Mouse (Mus musculus): ENCODE data around the gene Rgs3. TPM values are rescaled to one million over a fixed set of nuclear protein-coding genes. Genes with fewer than 3 reads are reported as not detected.
A peak's percentile ranks its signal among the peaks of the same experiment; 100 is the strongest.

The Rgs3 gene
- polyA plus RNA-seq, 1 experiment from 2014 or later, result 31.3 TPM

DNA sequence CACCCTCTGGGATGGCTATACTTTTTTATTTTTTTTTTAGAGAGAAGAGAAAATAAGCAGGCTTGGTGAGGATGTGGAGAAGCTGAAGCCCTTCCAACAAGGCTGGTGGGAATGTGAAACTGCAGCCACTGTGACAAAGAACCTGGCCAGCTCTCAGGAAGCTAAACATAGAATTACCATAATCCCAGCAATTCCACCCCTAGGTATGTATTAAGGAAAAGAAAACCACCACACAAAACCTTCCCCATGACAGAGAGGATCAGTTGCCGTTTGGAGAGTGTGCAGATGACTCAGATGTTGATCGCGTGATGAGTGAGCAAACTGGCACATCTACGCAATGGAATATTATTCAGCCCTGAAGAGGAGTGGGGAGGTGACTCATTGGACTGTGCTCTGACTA is 179.9 kb downstream of the Rgs3 start:
- DNase-seq (ENCODE audit: low spot score) (no peak), ATAC-seq (ENCODE audit: low FRiP score) (no peak)
- Histone ChIP-seq H3K27ac (ENCODE audit: low read depth, low read length) (no peak overlapping the region), H3K27me3 (ENCODE audit: control insufficient read depth, insufficient read depth, low read length) (no peaks in the 10 kb centered on the region), H3K36me3 (ENCODE audit: control insufficient read depth, insufficient read depth, low read length) (no peaks in the 10 kb centered on the region), H3K4me2 (replicated peaks; ENCODE audit: low read depth, low read length) (no peak overlapping the region), H3K4me3 (ENCODE audit: low read depth, low read length) (no peak overlapping the region), H3K4me1 (replicated peaks; ENCODE audit: control insufficient read depth, insufficient read depth, low read length) (peaks cover 5% of the 10 kb centered on the region; the same call in 1 of the 2 replicates), H3K9ac (ENCODE audit: low read depth, low read length) (no peak overlapping the region), H3K9me3 (ENCODE audit: control insufficient read depth, low read length) (no peaks in the 10 kb centered on the region)
- WGBS, result 94% methylated on average over 4 of the region's 4 CpGs

DNA sequence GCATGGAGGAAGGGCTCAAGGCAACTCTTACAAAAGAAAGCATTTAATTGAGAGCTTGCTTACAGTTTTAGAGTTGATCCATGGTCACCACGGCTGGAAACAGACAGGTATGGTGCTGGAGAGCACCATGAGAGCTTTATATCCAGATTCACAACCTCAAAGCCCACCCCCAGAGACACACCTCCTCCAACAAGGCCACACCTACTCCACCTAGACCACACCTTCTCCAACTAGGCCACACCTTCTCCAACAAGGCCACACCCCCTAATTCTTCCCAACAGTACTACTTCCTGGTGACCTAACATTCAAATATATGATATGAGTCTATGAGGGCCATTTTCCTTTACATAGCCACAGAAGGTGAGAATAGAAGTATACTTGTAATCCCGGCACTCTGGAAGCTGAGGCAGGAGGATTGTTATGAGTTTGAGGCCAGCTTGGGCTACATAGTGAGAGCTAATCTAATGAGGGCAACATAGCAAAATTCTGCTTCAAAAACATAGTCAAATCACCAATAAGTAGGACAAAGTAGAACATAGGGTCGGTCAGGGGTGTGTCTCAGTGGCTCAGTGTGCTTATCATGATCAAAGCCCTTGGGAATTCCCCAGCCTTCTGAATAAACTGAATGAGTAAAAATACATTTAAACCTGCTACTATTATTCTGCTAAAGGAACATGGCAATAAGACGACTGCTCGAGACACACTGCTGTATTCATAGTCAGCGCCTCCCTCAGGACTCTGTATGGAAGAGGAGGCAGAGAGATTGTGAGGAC is 180.8 kb downstream of the Rgs3 start:
- H3K27ac ChIP-seq (ENCODE audit: low read depth, low read length), result no peak overlapping the region
- no peak overlapping the region for H3K4me2 ChIP-seq (replicated peaks; ENCODE audit: low read depth, low read length)
- no peak overlapping the region for H3K4me3 ChIP-seq (ENCODE audit: low read depth, low read length)
- ATAC-seq (ENCODE audit: low FRiP score) (no peak), DNase-seq (ENCODE audit: low spot score) (no peak)
- no peaks in the 10 kb centered on the region for H3K27me3 ChIP-seq (ENCODE audit: control insufficient read depth, insufficient read depth, low read length)
- no peak overlapping the region for H3K9ac ChIP-seq (ENCODE audit: low read depth, low read length)
- 94% methylated on average over 6 of the region's 6 CpGs for WGBS
- H3K36me3 ChIP-seq (ENCODE audit: control insufficient read depth, insufficient read depth, low read length), result no peaks in the 10 kb centered on the region
- H3K4me1 ChIP-seq (replicated peaks; ENCODE audit: control insufficient read depth, insufficient read depth, low read length), result peaks cover 5% of the 10 kb centered on the region; the same call in 1 of the 2 replicates
- H3K9me3 ChIP-seq (ENCODE audit: control insufficient read depth, low read length), result no peaks in the 10 kb centered on the region

DNA sequence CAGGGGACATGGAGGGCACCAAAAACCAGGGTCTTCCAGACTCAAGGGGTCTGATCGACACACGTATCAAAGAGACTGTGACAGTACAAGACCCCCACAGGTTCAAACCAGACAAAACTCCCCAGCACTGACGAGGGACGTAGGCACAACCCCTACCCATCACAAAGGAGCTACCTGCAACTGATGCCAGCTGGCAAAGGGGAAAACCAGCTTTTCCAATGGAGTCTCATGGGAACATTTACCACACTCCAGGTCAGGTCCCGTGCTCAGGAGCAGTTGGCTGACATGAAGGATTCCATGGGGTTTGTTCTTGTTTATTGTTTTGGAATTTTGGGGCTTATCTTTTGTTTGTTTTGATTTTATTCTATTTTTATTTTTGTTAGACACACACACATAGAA is 181.4 kb downstream of the Rgs3 start:
- no peak overlapping the region for H3K27ac ChIP-seq (ENCODE audit: low read depth, low read length)
- H3K36me3 ChIP-seq (ENCODE audit: control insufficient read depth, insufficient read depth, low read length), result no peaks in the 10 kb centered on the region
- no peak overlapping the region for H3K4me3 ChIP-seq (ENCODE audit: low read depth, low read length)
- WGBS, result 82% methylated on average over 5 of the region's 5 CpGs
- no peak overlapping the region for H3K9ac ChIP-seq (ENCODE audit: low read depth, low read length)
- ATAC-seq (ENCODE audit: low FRiP score) (no peak), DNase-seq (ENCODE audit: low spot score) (no peak)
- H3K9me3 ChIP-seq (ENCODE audit: control insufficient read depth, low read length), result no peaks in the 10 kb centered on the region
- H3K4me2 ChIP-seq (replicated peaks; ENCODE audit: low read depth, low read length), result no peak overlapping the region
- H3K4me1 ChIP-seq (replicated peaks; ENCODE audit: control insufficient read depth, insufficient read depth, low read length), result peaks cover 5% of the 10 kb centered on the region; the same call in 1 of the 2 replicates
- no peaks in the 10 kb centered on the region for H3K27me3 ChIP-seq (ENCODE audit: control insufficient read depth, insufficient read depth, low read length)

DNA sequence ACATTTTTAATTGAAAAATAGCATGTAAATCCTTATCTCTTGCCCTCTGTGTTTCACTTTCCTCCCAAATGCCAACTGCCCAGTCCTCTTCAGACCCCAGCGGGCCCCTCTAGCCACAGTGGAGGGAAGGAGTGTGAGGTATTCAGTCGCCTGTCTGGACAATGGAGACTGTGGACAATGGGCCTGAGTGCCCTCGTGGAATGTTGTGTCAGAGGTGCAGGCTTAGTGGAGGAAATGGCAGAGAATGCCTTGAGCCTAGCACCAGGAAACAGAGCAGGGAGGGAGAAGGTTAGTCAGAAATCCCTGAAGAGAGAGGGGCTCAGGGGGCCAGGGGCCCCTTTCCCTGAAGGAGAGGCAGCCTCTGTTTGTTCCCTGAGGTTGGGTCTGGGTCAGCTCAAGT is 182.0 kb downstream of the Rgs3 start:
- DNase-seq (ENCODE audit: low spot score), result no peak
- no peaks in the 10 kb centered on the region for H3K27me3 ChIP-seq (ENCODE audit: control insufficient read depth, insufficient read depth, low read length)
- no peaks in the 10 kb centered on the region for H3K36me3 ChIP-seq (ENCODE audit: control insufficient read depth, insufficient read depth, low read length)
- H3K27ac ChIP-seq (ENCODE audit: low read depth, low read length), result peak overlapping the region; percentile 30; the same call in 1 of the 2 replicates
- H3K9ac ChIP-seq (ENCODE audit: low read depth, low read length), result 0 out of 2 replicates have a peak overlapping the region, but pooled peaks have one; percentile 35
- no peaks in the 10 kb centered on the region for H3K9me3 ChIP-seq (ENCODE audit: control insufficient read depth, low read length)
- peak; percentile 36; the same call in 1 of the 2 replicates for ATAC-seq (ENCODE audit: low FRiP score)
- H3K4me2 ChIP-seq (replicated peaks; ENCODE audit: low read depth, low read length), result no peak overlapping the region
- peaks cover 3% of the 10 kb centered on the region; the same call in 1 of the 2 replicates for H3K4me1 ChIP-seq (replicated peaks; ENCODE audit: control insufficient read depth, insufficient read depth, low read length)
- 16% methylated on average over 3 of the region's 3 CpGs for WGBS
- H3K4me3 ChIP-seq (ENCODE audit: low read depth, low read length), result no peak overlapping the region

DNA sequence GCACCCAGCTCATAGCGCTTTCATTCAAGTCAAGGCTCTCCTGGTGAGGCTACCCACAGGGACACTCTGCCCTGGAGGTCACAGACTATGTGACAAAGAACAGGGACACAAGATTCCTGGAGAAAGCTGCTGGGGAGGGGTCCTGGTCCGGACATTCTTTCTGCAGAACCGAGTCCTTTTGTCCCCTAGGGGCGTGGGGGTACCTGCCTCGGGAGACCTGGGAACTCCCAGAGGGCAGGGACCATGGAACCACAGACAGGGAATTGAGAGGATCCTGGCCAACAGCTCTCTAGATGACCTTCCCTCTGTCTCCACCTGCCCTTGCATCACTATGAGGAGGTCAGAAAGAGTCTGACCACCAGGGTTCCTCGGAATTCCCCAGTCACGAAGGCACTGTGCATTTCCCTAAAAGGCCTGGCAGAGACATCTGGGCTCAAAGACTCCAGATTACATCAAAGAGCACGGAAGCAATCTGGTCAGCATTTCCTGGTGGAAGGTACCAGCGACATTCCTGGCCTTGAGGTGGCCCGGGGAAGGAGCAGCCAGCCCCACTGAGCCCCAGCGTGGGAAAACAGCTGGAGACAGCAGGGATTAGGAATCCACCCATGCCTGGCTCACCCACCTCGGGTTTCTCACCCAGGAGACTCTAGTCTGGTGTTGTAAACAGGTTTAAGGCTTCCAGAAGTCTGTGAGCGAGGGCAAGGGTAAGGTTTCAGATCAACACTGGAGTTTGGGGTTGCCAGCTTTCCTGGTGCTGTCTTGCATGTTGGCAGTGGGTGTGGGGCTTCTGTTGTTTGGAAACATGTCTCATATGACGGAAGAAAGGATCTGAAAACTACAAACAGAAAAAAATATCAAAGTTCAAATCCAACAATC is 183.5 kb downstream of the Rgs3 start:
- no peak overlapping the region for H3K4me3 ChIP-seq (ENCODE audit: low read depth, low read length)
- no peak overlapping the region for H3K27ac ChIP-seq (ENCODE audit: low read depth, low read length)
- H3K27me3 ChIP-seq (ENCODE audit: control insufficient read depth, insufficient read depth, low read length), result no peaks in the 10 kb centered on the region
- no peaks in the 10 kb centered on the region for H3K36me3 ChIP-seq (ENCODE audit: control insufficient read depth, insufficient read depth, low read length)
- no peaks in the 10 kb centered on the region for H3K9me3 ChIP-seq (ENCODE audit: control insufficient read depth, low read length)
- 62% methylated on average over 14 of the region's 14 CpGs for WGBS
- peaks cover 3% of the 10 kb centered on the region; the same call in 1 of the 2 replicates for H3K4me1 ChIP-seq (replicated peaks; ENCODE audit: control insufficient read depth, insufficient read depth, low read length)
- H3K4me2 ChIP-seq (replicated peaks; ENCODE audit: low read depth, low read length), result no peak overlapping the region
- H3K9ac ChIP-seq (ENCODE audit: low read depth, low read length), result no peak overlapping the region
- no peak for ATAC-seq (ENCODE audit: low FRiP score)
- no peak for DNase-seq (ENCODE audit: low spot score)

DNA sequence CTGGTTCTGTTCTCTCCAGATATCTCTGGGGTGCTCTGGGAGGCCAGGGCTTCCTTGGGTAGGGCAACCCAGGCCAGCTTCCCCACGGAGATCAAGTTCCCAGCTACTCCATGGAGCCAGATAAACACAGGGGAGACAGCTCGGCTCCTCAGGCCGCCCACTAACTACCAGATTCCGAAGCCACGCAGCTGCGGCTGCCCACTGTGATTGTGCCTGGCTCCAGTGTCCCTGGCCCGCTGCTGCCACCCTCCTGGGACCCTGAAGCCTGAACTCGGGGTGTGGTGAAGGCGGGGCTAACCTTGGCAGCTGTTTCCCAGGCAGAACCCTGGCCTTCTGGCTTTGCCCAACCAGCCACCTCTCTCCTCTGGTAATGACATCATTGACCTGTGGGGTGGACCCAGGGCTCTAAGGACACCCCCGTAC is 184.9 kb downstream of the Rgs3 start:
- no peak overlapping the region for H3K4me3 ChIP-seq (ENCODE audit: low read depth, low read length)
- H3K4me1 ChIP-seq (replicated peaks; ENCODE audit: control insufficient read depth, insufficient read depth, low read length), result peaks cover 3% of the 10 kb centered on the region; the same call in 1 of the 2 replicates
- no peak for DNase-seq (ENCODE audit: low spot score)

DNA sequence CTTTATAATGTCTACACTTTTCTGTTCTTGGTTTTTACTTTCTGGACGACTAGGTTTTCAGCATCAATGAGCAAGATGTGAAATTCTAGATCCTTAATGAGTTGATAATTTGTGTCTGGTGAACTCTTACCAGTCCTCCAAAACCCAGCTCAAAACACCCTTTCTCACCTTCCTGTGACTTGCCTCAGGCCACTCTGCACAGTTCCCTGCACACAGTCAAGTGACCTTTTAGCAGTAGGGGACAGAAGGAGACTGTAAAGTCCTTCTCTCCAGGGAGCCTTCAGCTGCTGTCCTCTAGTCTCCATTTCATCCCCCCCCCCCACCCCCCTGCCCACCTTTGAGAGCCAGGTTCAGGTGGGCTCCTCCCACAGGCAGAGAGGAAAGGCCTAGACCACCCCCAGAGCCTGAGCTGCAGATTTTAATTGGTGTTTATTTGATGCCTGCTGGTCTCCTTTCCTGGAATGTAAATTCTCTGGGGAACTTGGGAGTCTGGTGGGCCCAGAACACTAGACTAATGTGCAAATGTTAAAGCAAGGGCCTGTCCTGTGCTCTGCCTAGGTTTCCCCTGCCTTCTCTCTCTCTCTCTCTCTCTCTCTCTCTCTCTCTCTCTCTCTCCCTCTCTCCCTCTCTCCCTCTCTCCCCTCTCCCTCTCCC is 185.5 kb downstream of the Rgs3 start:
- no peak overlapping the region for H3K4me3 ChIP-seq (ENCODE audit: low read depth, low read length)
- ATAC-seq (ENCODE audit: low FRiP score) (no peak), DNase-seq (ENCODE audit: low spot score) (no peak)
- 48% methylated on average over 1 of the region's 1 CpGs for WGBS
- H3K4me2 ChIP-seq (replicated peaks; ENCODE audit: low read depth, low read length), result no peak overlapping the region
- H3K27me3 ChIP-seq (ENCODE audit: control insufficient read depth, insufficient read depth, low read length), result no peaks in the 10 kb centered on the region
- no peak overlapping the region for H3K9ac ChIP-seq (ENCODE audit: low read depth, low read length)
- no peak overlapping the region for H3K27ac ChIP-seq (ENCODE audit: low read depth, low read length)
- no peaks in the 10 kb centered on the region for H3K9me3 ChIP-seq (ENCODE audit: control insufficient read depth, low read length)
- peaks cover 3% of the 10 kb centered on the region; the same call in 1 of the 2 replicates for H3K4me1 ChIP-seq (replicated peaks; ENCODE audit: control insufficient read depth, insufficient read depth, low read length)
- H3K36me3 ChIP-seq (ENCODE audit: control insufficient read depth, insufficient read depth, low read length), result no peaks in the 10 kb centered on the region

More for the DNA sequence above, 184.9 kb downstream of the Rgs3 start:
- Histone ChIP-seq H3K9me3 (ENCODE audit: control insufficient read depth, low read length) (no peaks in the 10 kb centered on the region), H3K27me3 (ENCODE audit: control insufficient read depth, insufficient read depth, low read length) (no peaks in the 10 kb centered on the region), H3K27ac (ENCODE audit: low read depth, low read length) (no peak overlapping the region), H3K4me2 (replicated peaks; ENCODE audit: low read depth, low read length) (no peak overlapping the region), H3K9ac (ENCODE audit: low read depth, low read length) (no peak overlapping the region), H3K36me3 (ENCODE audit: control insufficient read depth, insufficient read depth, low read length) (no peaks in the 10 kb centered on the region)
- no peak for ATAC-seq (ENCODE audit: low FRiP score)
- WGBS, result 47% methylated on average over 10 of the region's 10 CpGs
